Mouse (Mus musculus): ENCODE measurements around the gene Igsf11. TPM values are rescaled to one million over a fixed set of nuclear protein-coding genes. Genes with fewer than 3 reads are reported as not detected.

The Igsf11 gene
- polyA plus RNA-seq, 1 experiment from 2014 or later = 1.6 TPM

DNA sequence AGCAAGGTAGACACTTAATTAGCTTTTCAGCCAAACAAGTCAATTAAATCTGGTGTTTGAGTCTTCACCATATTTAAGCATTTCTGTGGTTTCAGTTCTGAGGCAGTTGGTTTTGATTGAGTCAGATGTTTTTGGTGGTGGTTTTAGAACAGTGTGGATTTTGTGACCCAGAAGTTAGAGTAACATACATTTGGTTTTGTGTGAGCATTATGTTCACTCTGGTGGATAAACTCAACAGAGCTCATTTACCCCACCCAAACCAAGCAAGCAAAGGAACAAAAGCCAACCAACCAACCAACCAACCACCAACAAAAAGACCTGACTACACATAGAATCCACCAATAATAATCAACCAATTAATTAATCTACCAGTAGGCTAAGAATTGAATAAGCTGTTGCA, 106.8 kb downstream of the Igsf11 start:
- no peaks in the 10 kb centered on the region for H3K27me3 ChIP-seq (ENCODE audit: control insufficient read depth, insufficient read depth, low read length)
- H3K4me2 ChIP-seq (replicated peaks; ENCODE audit: low read depth, low read length) = no peak overlapping the region
- H3K9ac ChIP-seq (replicated peaks; ENCODE audit: low read depth, low read length) = no peak overlapping the region
- H3K36me3 ChIP-seq (ENCODE audit: control insufficient read depth, insufficient read depth, low read length) = no peaks in the 10 kb centered on the region
- no peaks in the 10 kb centered on the region for H3K4me1 ChIP-seq (ENCODE audit: control insufficient read depth, insufficient read depth, low read length)
- no peak overlapping the region for H3K4me3 ChIP-seq (ENCODE audit: low read depth, low read length)
- ATAC-seq (ENCODE audit: insufficient number of reproducible peaks, insufficient read depth, low FRiP score, low read depth) = no peak
- no peaks in the 10 kb centered on the region for H3K9me3 ChIP-seq (ENCODE audit: control insufficient read depth, low read depth, low read length)
- H3K27ac ChIP-seq (ENCODE audit: low read length) = no peak overlapping the region

DNA sequence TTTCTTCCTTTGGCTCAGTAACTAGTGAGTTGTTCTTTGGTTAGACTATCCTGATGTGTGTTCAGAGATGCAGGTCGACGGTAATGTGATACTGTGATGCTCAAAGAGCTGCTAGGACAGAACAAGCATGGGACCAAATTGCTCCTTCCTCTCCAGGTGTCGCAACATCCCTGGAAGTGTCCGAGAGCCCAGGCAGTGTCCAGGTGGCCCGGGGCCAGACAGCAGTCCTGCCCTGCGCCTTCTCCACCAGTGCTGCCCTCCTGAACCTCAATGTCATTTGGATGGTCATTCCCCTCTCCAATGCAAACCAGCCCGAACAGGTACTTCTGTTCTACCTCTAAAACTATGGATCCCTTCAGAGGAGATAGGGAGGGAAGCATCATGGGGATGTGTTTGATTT, 114.5 kb downstream of the Igsf11 start:
- no peak for ATAC-seq (ENCODE audit: insufficient number of reproducible peaks, insufficient read depth, low FRiP score, low read depth)
- Histone ChIP-seq H3K4me3 (ENCODE audit: low read depth, low read length) (no peak overlapping the region), H3K27me3 (ENCODE audit: control insufficient read depth, insufficient read depth, low read length) (no peaks in the 10 kb centered on the region), H3K4me1 (ENCODE audit: control insufficient read depth, insufficient read depth, low read length) (no peaks in the 10 kb centered on the region), H3K4me2 (replicated peaks; ENCODE audit: low read depth, low read length) (no peak overlapping the region), H3K27ac (ENCODE audit: low read length) (no peak overlapping the region), H3K9me3 (ENCODE audit: control insufficient read depth, low read depth, low read length) (no peaks in the 10 kb centered on the region), H3K9ac (replicated peaks; ENCODE audit: low read depth, low read length) (no peak overlapping the region), H3K36me3 (ENCODE audit: control insufficient read depth, insufficient read depth, low read length) (no peaks in the 10 kb centered on the region)
- WGBS = 92% methylated on average over 7 of the region's 7 CpGs

DNA sequence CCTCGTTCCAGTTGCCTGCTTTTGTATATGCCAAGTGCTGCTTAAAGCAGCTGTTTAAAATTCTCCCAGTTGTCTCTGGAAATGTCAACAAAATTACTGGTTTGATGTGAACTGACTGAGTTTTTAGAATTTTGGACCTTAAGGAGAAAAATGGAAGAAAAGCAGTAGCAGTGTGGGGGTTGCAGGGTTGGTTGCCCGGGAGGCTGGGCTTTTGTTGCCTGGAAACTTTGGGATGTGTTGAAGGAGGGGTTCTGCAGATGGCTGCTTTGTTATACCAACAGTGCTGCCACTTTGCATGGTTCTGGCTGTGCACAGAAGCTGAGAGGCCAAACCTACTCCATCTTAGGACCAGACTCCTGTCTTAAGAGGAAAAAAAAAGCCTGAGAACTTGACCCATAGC, 127.0 kb downstream of the Igsf11 start:
- no peak overlapping the region for H3K9ac ChIP-seq (replicated peaks; ENCODE audit: low read depth, low read length)
- no peaks in the 10 kb centered on the region for H3K27me3 ChIP-seq (ENCODE audit: control insufficient read depth, insufficient read depth, low read length)
- H3K9me3 ChIP-seq (ENCODE audit: control insufficient read depth, low read depth, low read length) = no peaks in the 10 kb centered on the region
- 48% methylated on average over 2 of the region's 2 CpGs for WGBS
- ATAC-seq (ENCODE audit: insufficient number of reproducible peaks, insufficient read depth, low FRiP score, low read depth) = no peak
- H3K27ac ChIP-seq (ENCODE audit: low read length) = no peak overlapping the region
- no peak overlapping the region for H3K4me3 ChIP-seq (ENCODE audit: low read depth, low read length)
- no peaks in the 10 kb centered on the region for H3K36me3 ChIP-seq (ENCODE audit: control insufficient read depth, insufficient read depth, low read length)
- no peaks in the 10 kb centered on the region for H3K4me1 ChIP-seq (ENCODE audit: control insufficient read depth, insufficient read depth, low read length)
- no peak overlapping the region for H3K4me2 ChIP-seq (replicated peaks; ENCODE audit: low read depth, low read length)

DNA sequence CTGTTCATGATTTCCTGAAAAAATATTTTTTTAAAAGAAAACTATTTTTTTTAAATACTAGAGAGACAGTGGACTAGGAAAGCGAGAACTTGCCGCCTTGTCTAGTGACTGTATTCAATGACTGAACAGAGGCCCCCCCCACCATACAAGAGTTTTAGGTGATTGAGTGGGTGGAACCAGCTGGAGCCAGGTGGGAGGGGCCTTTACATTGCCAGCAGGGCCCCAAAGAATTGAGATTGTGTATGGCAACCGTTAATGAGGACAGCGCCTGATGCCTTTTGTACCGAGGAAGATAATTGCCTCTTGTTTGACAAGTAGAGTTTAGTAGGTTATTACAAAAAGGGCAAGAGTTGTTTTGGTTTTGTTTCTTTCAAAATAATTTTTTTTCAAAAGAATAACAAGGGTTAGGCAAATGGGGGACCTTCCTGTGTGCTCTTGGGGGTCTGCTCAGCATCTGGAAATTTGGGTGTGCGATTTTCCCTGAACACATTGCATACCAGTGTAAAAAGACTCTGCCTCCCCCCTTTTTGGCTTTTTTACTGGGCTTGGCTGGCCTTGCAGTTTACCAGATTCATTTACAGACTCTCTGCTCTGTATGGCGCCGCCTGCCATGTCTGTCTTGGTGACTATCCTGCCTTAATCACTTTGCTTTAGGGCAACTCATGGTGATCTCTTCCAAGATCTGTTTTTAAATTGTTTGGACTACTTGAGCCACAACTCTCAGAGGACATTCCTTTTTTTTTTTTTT, 133.7 kb downstream of the Igsf11 start:
- no peak for ATAC-seq (ENCODE audit: insufficient number of reproducible peaks, insufficient read depth, low FRiP score, low read depth)
- H3K9me3 ChIP-seq (ENCODE audit: control insufficient read depth, low read depth, low read length) = no peaks in the 10 kb centered on the region
- whole genome bisulfite sequencing = 77% methylated on average over 8 of the region's 8 CpGs

DNA sequence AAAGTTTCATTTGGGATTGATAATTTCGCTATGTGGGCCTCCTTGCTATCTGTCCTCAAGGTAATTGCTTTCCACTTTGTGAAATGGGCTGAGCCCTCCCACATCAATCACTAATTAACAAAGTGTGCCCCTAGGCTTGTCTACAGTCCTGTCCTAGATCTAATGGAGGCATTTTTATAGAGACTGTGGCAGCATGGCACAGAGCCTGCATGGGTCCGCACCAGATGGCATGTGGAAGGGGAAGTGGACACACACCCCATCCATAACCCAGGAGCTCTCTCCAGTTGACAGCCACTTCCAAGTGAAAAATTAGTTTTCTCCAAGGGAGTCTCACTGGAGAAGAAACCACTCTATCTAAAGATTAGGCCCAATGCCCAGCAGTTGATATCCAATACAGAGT, 138.9 kb downstream of the Igsf11 start:
- H3K27me3 ChIP-seq (ENCODE audit: control insufficient read depth, insufficient read depth, low read length) = no peaks in the 10 kb centered on the region
- ATAC-seq (ENCODE audit: insufficient number of reproducible peaks, insufficient read depth, low FRiP score, low read depth) = no peak
- H3K4me2 ChIP-seq (replicated peaks; ENCODE audit: low read depth, low read length) = no peak overlapping the region
- 58% methylated on average over 2 of the region's 2 CpGs for WGBS
- H3K4me3 ChIP-seq (ENCODE audit: low read depth, low read length) = no peak overlapping the region
- H3K36me3 ChIP-seq (ENCODE audit: control insufficient read depth, insufficient read depth, low read length) = no peaks in the 10 kb centered on the region
- no peak overlapping the region for H3K27ac ChIP-seq (ENCODE audit: low read length)
- H3K4me1 ChIP-seq (ENCODE audit: control insufficient read depth, insufficient read depth, low read length) = no peaks in the 10 kb centered on the region
- H3K9ac ChIP-seq (replicated peaks; ENCODE audit: low read depth, low read length) = no peak overlapping the region
- H3K9me3 ChIP-seq (ENCODE audit: control insufficient read depth, low read depth, low read length) = no peaks in the 10 kb centered on the region

More for the DNA sequence above, 133.7 kb downstream of the Igsf11 start:
- H3K36me3 ChIP-seq (ENCODE audit: control insufficient read depth, insufficient read depth, low read length) = no peaks in the 10 kb centered on the region
- no peaks in the 10 kb centered on the region for H3K4me1 ChIP-seq (ENCODE audit: control insufficient read depth, insufficient read depth, low read length)
- H3K9ac ChIP-seq (replicated peaks; ENCODE audit: low read depth, low read length) = no peak overlapping the region
- H3K27ac ChIP-seq (ENCODE audit: low read length) = no peak overlapping the region
- no peak overlapping the region for H3K4me3 ChIP-seq (ENCODE audit: low read depth, low read length)
- no peaks in the 10 kb centered on the region for H3K27me3 ChIP-seq (ENCODE audit: control insufficient read depth, insufficient read depth, low read length)
- H3K4me2 ChIP-seq (replicated peaks; ENCODE audit: low read depth, low read length) = no peak overlapping the region

DNA sequence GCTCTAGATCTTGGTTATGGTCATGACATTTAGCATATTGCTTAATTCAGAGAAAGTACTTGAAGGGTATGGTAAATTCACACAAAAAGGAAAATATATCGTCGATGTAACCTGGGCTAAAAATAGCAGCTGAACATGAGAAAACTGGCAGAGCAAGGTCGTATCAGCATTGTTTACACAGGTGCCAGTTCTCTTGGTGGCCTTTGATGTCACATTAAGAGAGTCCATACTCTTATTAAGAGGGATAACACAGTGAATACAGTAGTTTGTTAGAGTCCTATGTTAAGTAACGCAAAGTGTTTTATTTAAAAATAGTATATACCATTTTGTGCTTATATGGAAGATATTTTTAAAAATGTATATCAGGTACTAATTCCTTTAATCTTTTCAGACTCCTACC, 144.8 kb downstream of the Igsf11 start:
- WGBS = 43% methylated on average over 4 of the region's 4 CpGs
- H3K4me1 ChIP-seq (ENCODE audit: control insufficient read depth, insufficient read depth, low read length) = no peaks in the 10 kb centered on the region
- peak; percentile 61; the same call in 1 of the 2 replicates for ATAC-seq (ENCODE audit: insufficient number of reproducible peaks, insufficient read depth, low FRiP score, low read depth)

DNA sequence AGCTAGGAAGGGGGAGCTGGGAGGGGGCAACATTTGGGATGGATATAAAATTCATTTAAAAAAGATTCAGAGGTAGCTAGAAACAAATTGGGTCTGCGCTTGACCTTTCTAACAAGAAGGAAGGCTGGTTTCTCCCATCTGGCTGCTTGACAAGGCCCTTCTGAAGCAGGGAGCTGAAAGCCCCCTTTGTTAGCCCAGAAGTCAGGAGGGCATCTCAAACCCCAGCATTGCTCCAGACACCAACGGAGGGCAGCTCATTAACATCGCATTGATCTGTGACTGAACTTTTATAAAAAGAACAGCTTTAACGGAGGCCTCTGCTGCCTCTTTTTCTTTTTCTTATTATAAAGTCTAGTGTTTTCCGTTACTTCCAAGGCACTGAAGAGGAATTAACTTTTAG, 151.9 kb downstream of the Igsf11 start:
- no peak overlapping the region for H3K4me3 ChIP-seq (ENCODE audit: low read depth, low read length)
- no peak overlapping the region for H3K4me2 ChIP-seq (replicated peaks; ENCODE audit: low read depth, low read length)
- H3K4me1 ChIP-seq (ENCODE audit: control insufficient read depth, insufficient read depth, low read length) = no peaks in the 10 kb centered on the region
- WGBS = 59% methylated on average over 5 of the region's 5 CpGs
- no peaks in the 10 kb centered on the region for H3K36me3 ChIP-seq (ENCODE audit: control insufficient read depth, insufficient read depth, low read length)
- no peaks in the 10 kb centered on the region for H3K9me3 ChIP-seq (ENCODE audit: control insufficient read depth, low read depth, low read length)
- no peaks in the 10 kb centered on the region for H3K27me3 ChIP-seq (ENCODE audit: control insufficient read depth, insufficient read depth, low read length)
- no peak for ATAC-seq (ENCODE audit: insufficient number of reproducible peaks, insufficient read depth, low FRiP score, low read depth)
- H3K9ac ChIP-seq (replicated peaks; ENCODE audit: low read depth, low read length) = no peak overlapping the region
- no peak overlapping the region for H3K27ac ChIP-seq (ENCODE audit: low read length)

More for the DNA sequence above, 144.8 kb downstream of the Igsf11 start:
- Histone ChIP-seq H3K36me3 (ENCODE audit: control insufficient read depth, insufficient read depth, low read length) (no peaks in the 10 kb centered on the region), H3K27ac (ENCODE audit: low read length) (no peak overlapping the region), H3K4me3 (ENCODE audit: low read depth, low read length) (no peak overlapping the region), H3K9ac (replicated peaks; ENCODE audit: low read depth, low read length) (no peak overlapping the region), H3K9me3 (ENCODE audit: control insufficient read depth, low read depth, low read length) (no peaks in the 10 kb centered on the region), H3K27me3 (ENCODE audit: control insufficient read depth, insufficient read depth, low read length) (no peaks in the 10 kb centered on the region), H3K4me2 (replicated peaks; ENCODE audit: low read depth, low read length) (no peak overlapping the region)

DNA sequence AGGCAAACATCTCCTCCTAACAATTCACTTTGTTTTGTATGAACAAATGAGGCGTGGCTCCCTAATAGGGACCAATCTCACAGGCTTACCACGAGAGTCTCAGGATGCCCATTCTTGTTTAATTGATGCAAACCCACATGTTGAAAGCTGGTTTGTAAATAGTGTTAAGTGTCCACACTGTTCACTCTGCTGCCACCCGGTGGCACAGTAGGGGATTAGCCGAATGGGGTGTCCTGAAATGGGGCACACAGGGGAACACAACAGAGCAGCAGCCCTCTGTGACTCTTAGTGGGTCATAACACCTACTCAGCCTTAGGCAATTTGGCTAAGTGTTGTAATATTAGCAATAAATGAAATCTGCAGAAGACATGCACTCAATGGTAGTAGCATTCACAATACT, 156.4 kb downstream of the Igsf11 start:
- no peaks in the 10 kb centered on the region for H3K4me1 ChIP-seq (ENCODE audit: control insufficient read depth, insufficient read depth, low read length)
- H3K27me3 ChIP-seq (ENCODE audit: control insufficient read depth, insufficient read depth, low read length) = no peaks in the 10 kb centered on the region
- H3K4me2 ChIP-seq (replicated peaks; ENCODE audit: low read depth, low read length) = no peak overlapping the region
- H3K9me3 ChIP-seq (ENCODE audit: control insufficient read depth, low read depth, low read length) = no peaks in the 10 kb centered on the region
- WGBS = 6% methylated on average over 4 of the region's 4 CpGs
- H3K36me3 ChIP-seq (ENCODE audit: control insufficient read depth, insufficient read depth, low read length) = no peaks in the 10 kb centered on the region
- no peak overlapping the region for H3K9ac ChIP-seq (replicated peaks; ENCODE audit: low read depth, low read length)
- no peak overlapping the region for H3K4me3 ChIP-seq (ENCODE audit: low read depth, low read length)
- no peak; the same call in 1 of the 2 replicates for ATAC-seq (ENCODE audit: insufficient number of reproducible peaks, insufficient read depth, low FRiP score, low read depth)
- H3K27ac ChIP-seq (ENCODE audit: low read length) = no peak overlapping the region

DNA sequence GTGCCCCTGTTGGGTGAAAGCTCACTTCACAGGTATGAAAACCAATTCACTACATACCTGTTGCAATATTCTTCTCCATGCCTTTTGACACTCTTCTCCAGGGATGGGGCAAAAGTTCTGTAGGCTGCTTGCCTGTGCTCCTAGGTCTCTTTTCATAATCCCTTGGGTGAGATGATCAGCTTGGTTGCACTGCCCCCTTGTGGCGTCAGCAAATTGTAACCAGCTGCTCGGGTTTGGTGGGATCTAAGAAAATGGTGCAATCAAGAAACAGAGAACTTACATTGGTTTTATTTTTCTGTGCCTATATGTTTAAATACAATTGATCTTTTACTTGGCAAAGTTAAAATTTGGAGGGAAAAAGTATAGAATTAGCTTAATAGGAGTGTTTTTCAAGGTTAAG, 160.5 kb downstream of the Igsf11 start:
- Histone ChIP-seq H3K27me3 (ENCODE audit: control insufficient read depth, insufficient read depth, low read length) (no peaks in the 10 kb centered on the region), H3K9me3 (ENCODE audit: control insufficient read depth, low read depth, low read length) (no peaks in the 10 kb centered on the region), H3K36me3 (ENCODE audit: control insufficient read depth, insufficient read depth, low read length) (no peaks in the 10 kb centered on the region), H3K4me2 (replicated peaks; ENCODE audit: low read depth, low read length) (no peak overlapping the region), H3K27ac (ENCODE audit: low read length) (no peak overlapping the region), H3K4me1 (ENCODE audit: control insufficient read depth, insufficient read depth, low read length) (no peaks in the 10 kb centered on the region), H3K9ac (replicated peaks; ENCODE audit: low read depth, low read length) (no peak overlapping the region), H3K4me3 (ENCODE audit: low read depth, low read length) (no peak overlapping the region)
- peak; percentile 42; the same call in 1 of the 2 replicates for ATAC-seq (ENCODE audit: insufficient number of reproducible peaks, insufficient read depth, low FRiP score, low read depth)
- 0% methylated on average over 2 of the region's 2 CpGs for WGBS
